Mouse (Mus musculus) bone marrow macrophage, adult 2 months (primary cell): ENCODE data around the gene Myo6.

Source experiments
- CTCF ChIP-seq: IDR thresholded peaks from 2 replicates; pipeline ENCODE4 v1.5.1; 2012; ENCODE audit warnings: low read depth, mild to moderate bottlenecking, low read length, moderate library complexity
- POLR2A ChIP-seq: IDR thresholded peaks from 2 replicates; pipeline ENCODE4 v1.6.1; 2012; ENCODE audit warnings: mild to moderate bottlenecking, low read depth, low read length, borderline replicate concordance

GRCm38 (mm10) chr9:80253241-80253640 is 88.4 kb downstream of the Myo6 start:
- TF ChIP-seq CTCF (no peak), POLR2A (no peak)
